Mouse (Mus musculus): ENCODE results near the gene Gcc1. TPM values are rescaled to one million over a fixed set of nuclear protein-coding genes. Genes with fewer than 3 reads are reported as not detected.
A peak's percentile ranks its signal among the peaks of the same experiment; 100 is the strongest.

Gcc1 gene
- total and polyA plus RNA-seq, 3 experiments, result 4.4 to 7.4 (median 7.2) TPM

- H3K4me3 ChIP-seq (replicated peaks in 1 of 3; ENCODE audit: low read depth in 2 of 3, low read length in 2 of 3, poor library complexity in 1 of 3), result peak overlapping the region in 2 of 3 experiments; percentile 46 to 88
- H3K27me3 ChIP-seq (replicated peaks), result no peaks in the 10 kb centered on the region
- H3K4me2 ChIP-seq (ENCODE audit: insufficient read depth, low read depth, poor library complexity, severe bottlenecking), result peak overlapping the region; percentile 59
- no peaks in the 10 kb centered on the region for H3K9me3 ChIP-seq (replicated peaks; ENCODE audit: low read length)
- H3K27ac ChIP-seq (ENCODE audit: insufficient read depth, low read depth), result no peak overlapping the region
- H3K36me3 ChIP-seq (replicated peaks in 1 of 2; ENCODE audit: control insufficient read depth in 1 of 2, insufficient read depth in 1 of 2, low read length in 1 of 2), result peaks cover 27 to 58% of the 10 kb centered on the region in 2 experiments
- H3K4me1 ChIP-seq (ENCODE audit: control insufficient read depth in 1 of 2, insufficient read depth in 2 of 2), result peaks cover 16 to 41% of the 10 kb centered on the region in 2 experiments
- peak overlapping the region; percentile 9; the same call in 1 of the 2 replicates for H3K9ac ChIP-seq (ENCODE audit: insufficient read depth, low read depth)
- peaks cover 10% of the 10 kb centered on the region for H3K79me2 ChIP-seq (replicated peaks; ENCODE audit: control insufficient read depth, extremely low read depth, insufficient read depth, poor library complexity, severe bottlenecking)
- in situ Hi-C loops (cut with MboI; ENCODE audit: low pct_ligation_motif_present, low pct_unique_long_range_greater_than_20kb, low sequenced_read_pairs), result loop anchor here (25.0 kb wide), 1 partner anchor 590 kb away; no protein-coding TSS in a partner anchor
- TF ChIP-seq MAFK (IDR thresholded peaks at IDR 0.05; ENCODE audit: insufficient replicate concordance, low read length) (no peak), ZC3H11A (IDR thresholded peaks at IDR 0.05; ENCODE audit: low read depth, low read length) (no peak), SMC3 (IDR thresholded peaks at IDR 0.05; ENCODE audit: low read depth, low read length) (no peak), ZKSCAN1 (IDR thresholded peaks at IDR 0.05; ENCODE audit: borderline replicate concordance, low read depth, low read length) (no peak), KAT2A (IDR thresholded peaks at IDR 0.05; ENCODE audit: insufficient replicate concordance, low read length) (no peak), HCFC1 (IDR thresholded peaks at IDR 0.05; ENCODE audit: low read depth, low read length) (no peak), ELF1 (IDR thresholded peaks at IDR 0.05; ENCODE audit: low read depth, low read length) (no peak), EP300 (IDR thresholded peaks at IDR 0.05; ENCODE audit: low read length) (no peak), SIN3A (IDR thresholded peaks at IDR 0.05; ENCODE audit: low read length) (no peak)
- no peak for DNase-seq (ENCODE audit: extremely low read depth)
- dilution Hi-C loops (cut with MboI; ENCODE audit: extremely low pct_ligation_motif_present, extremely low pct_unique_long_range_greater_than_20kb, low sequenced_read_pairs), result no loop called here
These were observed 5.4 kb downstream of the Gcc1 start for GRCm38 (mm10) chr6:28422651-28423290.

- peaks cover 16 to 41% of the 10 kb centered on the region in 2 experiments for H3K4me1 ChIP-seq (ENCODE audit: control insufficient read depth in 1 of 2, insufficient read depth in 2 of 2)
- H3K9me3 ChIP-seq (replicated peaks; ENCODE audit: low read length), result no peaks in the 10 kb centered on the region
- H3K4me3 ChIP-seq (replicated peaks in 1 of 3; ENCODE audit: low read depth in 2 of 3, low read length in 2 of 3, poor library complexity in 1 of 3), result peak overlapping the region; percentile 82 to 86 (median 83)
- peak; percentile 93 for DNase-seq (ENCODE audit: extremely low read depth)
- no peak overlapping the region for H3K27ac ChIP-seq (ENCODE audit: insufficient read depth, low read depth)
- H3K4me2 ChIP-seq (ENCODE audit: insufficient read depth, low read depth, poor library complexity, severe bottlenecking), result peak overlapping the region; percentile 90
- in situ Hi-C loops (cut with MboI; ENCODE audit: low pct_ligation_motif_present, low pct_unique_long_range_greater_than_20kb, low sequenced_read_pairs) (loop anchor here (25.0 kb wide), 1 partner anchor 591 kb away; no protein-coding TSS in a partner anchor), dilution Hi-C loops (cut with MboI; ENCODE audit: extremely low pct_ligation_motif_present, extremely low pct_unique_long_range_greater_than_20kb, low sequenced_read_pairs) (no loop called here)
- H3K9ac ChIP-seq (ENCODE audit: insufficient read depth, low read depth), result peak overlapping the region; percentile 69
- peaks cover 10% of the 10 kb centered on the region for H3K79me2 ChIP-seq (replicated peaks; ENCODE audit: control insufficient read depth, extremely low read depth, insufficient read depth, poor library complexity, severe bottlenecking)
- peaks cover 28 to 57% of the 10 kb centered on the region in 2 experiments for H3K36me3 ChIP-seq (replicated peaks in 1 of 2; ENCODE audit: control insufficient read depth in 1 of 2, insufficient read depth in 1 of 2, low read length in 1 of 2)
- H3K27me3 ChIP-seq (replicated peaks), result no peaks in the 10 kb centered on the region
- peak; percentile 47 for TF ChIP-seq ZC3H11A (IDR thresholded peaks at IDR 0.05; ENCODE audit: low read depth, low read length)
- TF ChIP-seq MAFK (IDR thresholded peaks at IDR 0.05; ENCODE audit: insufficient replicate concordance, low read length), result no peak
- TF ChIP-seq MAX (IDR thresholded peaks at IDR 0.05; ENCODE audit: low read length), result peak; percentile 68
- TF ChIP-seq GABPA (IDR thresholded peaks at IDR 0.05; ENCODE audit: insufficient replicate concordance, low read depth, low read length), result no peak
- peak; percentile 79; the same call in 1 of the 2 replicates for TF ChIP-seq MEF2A (IDR thresholded peaks at IDR 0.05; ENCODE audit: borderline replicate concordance, low read depth, low read length)
- peak; percentile 38 for TF ChIP-seq NRF1 (IDR thresholded peaks at IDR 0.05; ENCODE audit: low read depth, low read length)
- TF ChIP-seq MXI1 (IDR thresholded peaks at IDR 0.05; ENCODE audit: low read depth, low read length), result peak; percentile 78
- 0 out of 2 replicates have a peak, but pooled peaks have one; percentile 49 for TF ChIP-seq RCOR1 (conservative IDR thresholded peaks at IDR 0.05; ENCODE audit: low read depth, low read length)
- no peak for TF ChIP-seq USF2 (conservative IDR thresholded peaks at IDR 0.05; ENCODE audit: low read depth, low read length)
- TF ChIP-seq ZKSCAN1 (IDR thresholded peaks at IDR 0.05; ENCODE audit: borderline replicate concordance, low read depth, low read length), result no peak
- TF ChIP-seq E2F4 (IDR thresholded peaks at IDR 0.05; ENCODE audit: insufficient replicate concordance, low read depth, low read length), result 0 out of 2 replicates have a peak, but pooled peaks have one; percentile 53
- no peak for TF ChIP-seq ZNF384 (IDR thresholded peaks at IDR 0.05; ENCODE audit: low read depth, low read length)
- TF ChIP-seq POLR2AphosphoS2 (IDR thresholded peaks at IDR 0.05; ENCODE audit: low read depth, low read length), result 0 out of 2 replicates have a peak, but pooled peaks have one; percentile 38
- TF ChIP-seq JUND (conservative IDR thresholded peaks at IDR 0.05; ENCODE audit: low read depth, low read length), result peak; percentile 35; the same call in 1 of the 2 replicates
- peak; percentile 63 for TF ChIP-seq NELFE (IDR thresholded peaks at IDR 0.05; ENCODE audit: low read depth, low read length)
- TF ChIP-seq TCF12 (IDR thresholded peaks at IDR 0.05; ENCODE audit: low read depth, low read length), result peak; percentile 85
- peak; percentile 98 for TF ChIP-seq ELF1 (IDR thresholded peaks at IDR 0.05; ENCODE audit: low read depth, low read length)
- peak; percentile 83 for TF ChIP-seq SMC3 (IDR thresholded peaks at IDR 0.05; ENCODE audit: low read depth, low read length)
- TF ChIP-seq MAZ (IDR thresholded peaks at IDR 0.05; ENCODE audit: low read depth, low read length), result peak; percentile 67
- no peak for TF ChIP-seq PAX5 (IDR thresholded peaks at IDR 0.05; ENCODE audit: low read length)
- peak; percentile 67 for TF ChIP-seq IRF4 (IDR thresholded peaks at IDR 0.05; ENCODE audit: low read depth, low read length)
- TF ChIP-seq ETS1 (conservative IDR thresholded peaks at IDR 0.05; ENCODE audit: low read depth, low read length), result peak; percentile 17; the same call in 1 of the 2 replicates
- TF ChIP-seq CHD2 (IDR thresholded peaks at IDR 0.05; ENCODE audit: low read length), result no peak
- TF ChIP-seq BHLHE40 (IDR thresholded peaks at IDR 0.05; ENCODE audit: low read depth, low read length), result peak; percentile 41; the same call in 1 of the 2 replicates
- peak; percentile 96 for TF ChIP-seq SIN3A (IDR thresholded peaks at IDR 0.05; ENCODE audit: low read length)
These were observed 6.7 kb downstream of the Gcc1 start for GRCm38 (mm10) chr6:28421469-28422000.

Measured in CH12.LX (cell line).